Mouse (Mus musculus): ENCODE measurements around the gene Grid1.

The Grid1 gene

GRCm38 (mm10) chr14:35365177-35365944 lies 545.5 kb downstream of the Grid1 start:
- no peak for DNase-seq (ENCODE audit: low read depth in 2 of 2, low spot score in 2 of 2)

- no peak for DNase-seq (ENCODE audit: low read depth in 2 of 2, low spot score in 2 of 2)
Observed at GRCm38 (mm10) chr14:35374374-35374773, 554.5 kb downstream of the Grid1 start.

GRCm38 (mm10) chr14:35393591-35393990 lies 573.7 kb downstream of the Grid1 start:
- DNase-seq (ENCODE audit: low read depth in 2 of 2, low spot score in 2 of 2), result no peak

DNA sequence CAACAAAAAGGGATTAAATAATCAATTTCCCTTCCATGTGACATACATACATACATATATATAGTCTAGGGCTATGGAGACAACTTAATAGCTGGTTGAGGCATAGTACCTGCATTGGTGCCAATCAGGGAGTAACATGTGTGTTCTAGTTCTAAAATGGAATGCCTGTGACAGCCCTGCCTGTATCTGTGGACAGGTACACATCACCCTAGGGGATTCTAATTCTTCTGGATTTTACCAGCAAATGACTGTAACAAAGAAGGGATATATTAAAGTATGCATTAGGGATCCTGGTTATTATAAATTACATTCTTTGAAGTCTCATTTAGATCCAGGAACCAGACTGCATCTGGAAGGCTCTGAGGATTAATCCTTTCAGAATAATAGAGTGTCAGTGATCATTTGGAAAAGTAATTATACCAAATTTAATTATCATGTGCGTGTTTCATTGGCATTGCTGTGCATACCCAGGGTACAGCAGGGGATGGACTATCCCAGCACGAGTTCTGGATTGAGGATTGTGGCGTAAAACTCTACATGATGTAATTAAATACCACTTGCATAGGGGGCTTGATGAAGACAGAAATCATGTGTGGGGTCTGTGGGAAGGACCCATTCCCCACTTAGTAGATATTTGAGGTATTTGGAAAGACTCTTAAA lies 584.5 kb downstream of the Grid1 start:
- no peak for DNase-seq (ENCODE audit: low read depth in 2 of 2, low spot score in 2 of 2)

- no peak for DNase-seq (ENCODE audit: low read depth in 2 of 2, low spot score in 2 of 2)
Observed at GRCm38 (mm10) chr14:35430259-35430658, 610.4 kb downstream of the Grid1 start.

DNA sequence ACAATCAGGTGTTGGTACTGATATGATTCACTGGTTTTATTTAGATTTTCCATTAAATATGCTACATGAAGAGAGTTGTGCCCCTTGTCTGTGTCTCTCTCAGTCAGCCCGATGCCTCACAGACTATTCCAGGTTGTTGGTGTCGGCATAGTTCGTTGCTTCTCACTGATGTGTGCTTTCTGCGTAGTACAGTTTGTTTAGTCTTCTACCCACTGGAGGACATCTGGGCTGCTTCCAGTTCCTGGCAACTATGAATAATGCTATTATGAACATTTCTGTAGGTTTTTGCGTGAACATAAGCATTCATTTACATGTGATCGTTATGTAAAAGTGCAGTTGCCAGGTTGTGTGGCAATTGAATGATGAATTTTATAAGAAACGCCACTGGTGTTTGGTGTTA lies 633.8 kb downstream of the Grid1 start:
- no peak for DNase-seq (ENCODE audit: low read depth in 2 of 2, low spot score in 2 of 2)

DNA sequence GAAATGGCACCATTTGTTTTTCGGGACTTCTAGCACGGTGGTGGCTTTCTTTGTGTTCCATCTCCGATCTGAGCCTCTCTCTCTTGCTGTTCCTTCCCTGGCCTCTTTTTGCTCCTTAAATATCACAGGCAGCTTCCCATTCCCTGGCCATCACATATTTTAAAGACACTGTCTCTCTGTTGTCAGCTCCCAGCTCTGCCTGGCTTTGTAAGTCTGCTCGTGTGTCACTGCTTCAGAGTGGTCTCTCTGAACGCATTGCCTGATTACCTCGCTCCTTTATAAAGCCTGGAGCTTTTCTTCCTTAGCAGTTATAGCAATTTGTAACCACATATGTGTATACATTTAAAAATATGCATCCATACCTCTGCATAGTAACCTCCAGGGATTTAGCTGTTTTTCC lies 648.3 kb downstream of the Grid1 start:
- no peak for DNase-seq (ENCODE audit: low read depth in 2 of 2, low spot score in 2 of 2)

DNA sequence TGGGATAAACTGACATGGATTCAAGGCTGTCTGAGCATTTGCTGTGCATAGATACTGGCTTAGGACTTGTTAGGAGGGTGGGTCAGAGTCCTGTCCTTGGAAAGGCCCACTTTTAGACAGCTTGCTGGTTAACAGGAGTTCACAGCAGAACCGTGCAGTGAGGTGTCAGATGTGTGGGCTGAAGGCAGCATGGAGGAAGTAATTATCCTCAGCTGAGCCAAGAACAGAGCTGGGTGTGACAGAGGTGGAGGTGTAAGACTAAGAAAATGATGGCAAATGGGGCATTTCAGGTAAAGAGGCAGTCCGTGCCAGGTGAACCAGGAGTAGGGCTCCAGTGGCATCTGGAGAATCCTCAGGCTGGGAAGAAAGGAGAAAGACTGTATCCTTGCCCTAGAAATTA lies 666.1 kb downstream of the Grid1 start:
- no peak for DNase-seq (ENCODE audit: low read depth in 2 of 2, low spot score in 2 of 2)

DNA sequence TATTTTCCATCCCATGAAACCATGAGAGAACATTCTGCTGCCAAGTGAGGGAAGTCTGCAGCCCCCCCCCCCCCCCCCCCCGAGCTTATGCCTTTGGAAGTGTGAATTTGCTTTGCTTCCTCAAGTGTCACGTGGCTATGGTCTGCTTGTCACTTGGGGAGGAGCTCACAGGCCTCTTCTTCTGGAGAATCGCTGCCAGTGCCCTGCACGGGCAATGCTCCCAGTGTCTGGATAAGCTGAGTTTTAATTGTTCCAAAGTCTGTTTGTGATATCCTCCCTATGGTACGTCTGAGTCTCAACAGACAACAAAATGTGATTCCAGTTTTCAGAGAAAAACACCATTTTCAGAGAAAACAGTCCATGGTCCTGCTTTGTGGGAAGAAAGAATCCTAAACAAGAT lies 682.4 kb downstream of the Grid1 start:
- no peak for DNase-seq (ENCODE audit: low read depth in 2 of 2, low spot score in 2 of 2)

DNA sequence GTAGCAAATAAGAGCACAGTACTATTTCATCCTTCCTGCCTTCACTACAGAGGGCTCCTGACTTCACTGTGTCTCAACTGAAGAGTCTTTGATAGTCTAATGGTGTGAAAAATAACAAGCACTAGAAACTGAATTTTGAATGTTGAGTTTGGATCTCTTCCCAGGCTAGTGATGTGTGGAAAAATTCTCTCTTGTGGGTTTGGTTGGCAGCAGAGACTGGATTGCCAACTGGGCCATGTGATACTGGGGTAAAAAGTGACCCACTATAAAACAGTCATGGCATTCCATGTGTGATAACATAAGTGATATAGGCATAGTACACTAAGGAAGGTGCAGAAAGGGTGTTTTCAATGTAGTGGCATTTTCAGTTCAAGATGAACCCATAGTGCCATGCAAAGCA lies 699.5 kb downstream of the Grid1 start:
- DNase-seq (ENCODE audit: low read depth in 2 of 2, low spot score in 2 of 2), result no peak

DNA sequence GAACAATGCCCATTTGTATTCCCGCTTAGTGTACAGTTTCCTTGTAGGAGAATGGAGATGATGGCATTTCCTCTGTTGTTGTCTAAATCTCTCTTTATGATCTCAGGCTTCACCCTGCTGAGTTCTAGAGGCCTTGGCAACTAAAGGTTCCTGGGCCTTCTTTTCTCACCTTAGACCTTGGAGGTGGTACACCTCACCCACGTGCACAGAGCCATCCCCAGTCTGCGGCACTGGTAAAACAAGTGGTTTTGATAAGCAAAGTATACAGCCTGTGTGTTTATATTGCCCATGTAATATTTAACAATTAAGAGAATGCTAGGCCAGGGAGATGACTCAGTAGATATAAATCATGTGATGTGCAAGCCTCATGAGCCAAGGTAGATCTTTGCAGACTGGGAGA lies 718.9 kb downstream of the Grid1 start:
- DNase-seq (ENCODE audit: low read depth in 2 of 2, low spot score in 2 of 2), result no peak

- DNase-seq (ENCODE audit: low read depth in 2 of 2, low spot score in 2 of 2), result no peak
Observed at GRCm38 (mm10) chr14:35541254-35541991, 721.5 kb downstream of the Grid1 start.

GRCm38 (mm10) chr14:35541992-35542380 lies 722.1 kb downstream of the Grid1 start:
- DNase-seq (ENCODE audit: low read depth in 2 of 2, low spot score in 2 of 2), result no peak

DNA sequence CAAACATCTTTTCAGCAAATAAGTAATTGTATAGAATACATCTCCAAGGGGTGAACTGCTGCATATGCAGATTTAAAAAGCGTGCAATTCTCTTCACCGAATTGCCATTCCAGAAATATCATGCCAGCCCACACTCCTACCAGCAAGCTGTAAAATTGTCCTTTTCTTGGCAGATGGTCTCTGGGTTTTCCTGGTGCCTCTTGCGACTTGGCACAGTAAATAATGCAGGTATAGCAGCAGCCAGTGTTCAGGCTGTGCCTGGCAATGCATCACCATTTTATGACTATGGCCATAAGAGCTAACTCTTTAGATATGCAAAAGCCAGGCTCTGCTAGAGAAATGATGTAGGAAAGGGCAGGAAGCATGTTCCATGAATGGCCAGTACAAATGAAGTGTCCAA lies 734.4 kb downstream of the Grid1 start:
- DNase-seq (ENCODE audit: low read depth in 2 of 2, low spot score in 2 of 2), result no peak

GRCm38 (mm10) chr14:35561244-35561893 lies 741.5 kb downstream of the Grid1 start:
- no peak for DNase-seq (ENCODE audit: low read depth in 2 of 2, low spot score in 2 of 2)

DNA sequence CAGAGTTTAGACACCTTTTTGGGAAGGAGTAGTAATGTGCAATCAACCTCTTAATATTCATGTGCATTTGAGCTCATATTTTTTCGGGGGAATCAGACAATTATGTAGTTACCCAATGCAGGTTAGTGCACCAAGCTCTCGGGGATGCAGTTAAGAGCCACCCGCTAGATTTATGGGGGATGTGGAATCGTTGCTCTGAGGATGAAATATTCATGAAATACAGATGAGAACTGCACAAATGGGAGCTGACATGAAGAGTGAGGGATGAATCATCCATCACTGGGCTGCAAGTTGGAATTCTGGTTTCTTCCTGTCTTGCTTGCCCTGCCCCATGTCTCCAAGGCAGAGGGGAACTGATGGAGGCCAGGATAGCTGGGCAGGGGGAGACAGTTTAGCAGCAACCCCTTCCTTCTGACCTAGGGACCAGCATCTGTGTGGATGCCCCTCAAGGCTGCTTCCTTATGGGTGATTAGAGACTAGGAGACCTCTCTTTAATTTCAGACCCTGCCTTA lies 753.1 kb downstream of the Grid1 start:
- DNase-seq (ENCODE audit: low read depth in 2 of 2, low spot score in 2 of 2), result no peak

DNA sequence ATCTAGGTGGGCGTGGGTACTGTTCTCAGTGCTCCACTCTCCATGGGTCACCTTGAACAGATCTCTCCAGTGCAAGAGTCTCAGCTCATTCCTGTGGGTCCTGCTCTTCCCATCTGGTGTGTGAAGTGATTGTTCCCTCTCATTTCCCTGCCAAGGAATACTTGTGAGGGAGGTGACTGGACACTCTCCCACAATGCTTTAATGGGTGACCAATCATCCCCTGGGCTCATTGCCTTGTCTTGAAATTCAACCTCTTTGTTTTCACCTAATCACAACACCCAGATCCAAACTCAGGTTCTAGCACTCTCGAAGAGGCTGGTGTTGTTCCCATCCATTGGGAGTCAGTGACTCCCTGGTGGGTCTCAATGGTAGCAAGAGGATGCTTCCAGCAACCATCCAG lies 754.6 kb downstream of the Grid1 start:
- no peak for DNase-seq (ENCODE audit: low read depth in 2 of 2, low spot score in 2 of 2)

- no peak for DNase-seq (ENCODE audit: low read depth in 2 of 2, low spot score in 2 of 2)
Observed at GRCm38 (mm10) chr14:35575285-35575684, 755.4 kb downstream of the Grid1 start.

DNA sequence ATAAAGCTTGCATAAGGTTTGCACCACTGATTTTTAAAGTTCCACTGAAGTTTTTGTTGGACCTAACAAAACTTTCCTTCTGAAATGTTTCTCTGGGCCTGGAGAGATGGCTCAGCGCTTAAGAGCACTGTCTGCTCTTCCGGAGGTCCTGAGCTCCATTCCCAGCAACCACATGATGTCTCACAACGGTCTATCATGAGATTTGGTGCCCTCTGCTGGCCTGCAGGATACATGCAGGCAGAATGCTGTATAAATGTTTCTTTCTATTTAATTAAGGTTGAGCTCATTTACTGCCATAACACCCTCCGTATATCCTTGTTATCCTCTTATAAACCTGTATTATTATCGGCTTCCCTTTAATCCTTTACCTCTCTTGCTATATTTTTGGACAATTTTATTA lies 805.8 kb downstream of the Grid1 start:
- no peak for DNase-seq (ENCODE audit: low read depth in 2 of 2, low spot score in 2 of 2)
